Mouse (Mus musculus) kidney, postnatal 25 days (tissue): Measurements from ENCODE around the gene Glul.

Experiments used
- DNase-seq, 2 experiments: peaks; one replicate each; pipeline ENCODE4 v3.0.0; 2021; ENCODE audit warnings: mixed read lengths in 2 of 2

Gene Glul

DNA sequence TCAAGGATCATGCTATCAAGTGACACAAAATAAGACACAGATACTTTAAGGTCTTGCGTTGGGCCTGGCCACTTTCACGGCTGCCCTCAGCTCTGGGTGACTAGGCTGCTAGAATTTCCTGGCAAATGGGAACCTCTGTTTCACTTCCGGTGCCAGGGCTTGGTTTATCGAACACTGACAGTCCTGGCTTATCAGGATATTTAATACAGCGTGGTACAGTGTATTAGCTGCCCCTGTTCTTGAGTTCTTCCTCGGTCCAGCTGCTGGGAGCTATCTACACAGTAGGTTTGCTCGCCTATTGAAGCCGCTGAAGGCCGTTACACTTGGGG is 10.2 kb downstream of the Glul start:
- peak in 1 of 2 experiments; percentile 7 for DNase-seq

DNA sequence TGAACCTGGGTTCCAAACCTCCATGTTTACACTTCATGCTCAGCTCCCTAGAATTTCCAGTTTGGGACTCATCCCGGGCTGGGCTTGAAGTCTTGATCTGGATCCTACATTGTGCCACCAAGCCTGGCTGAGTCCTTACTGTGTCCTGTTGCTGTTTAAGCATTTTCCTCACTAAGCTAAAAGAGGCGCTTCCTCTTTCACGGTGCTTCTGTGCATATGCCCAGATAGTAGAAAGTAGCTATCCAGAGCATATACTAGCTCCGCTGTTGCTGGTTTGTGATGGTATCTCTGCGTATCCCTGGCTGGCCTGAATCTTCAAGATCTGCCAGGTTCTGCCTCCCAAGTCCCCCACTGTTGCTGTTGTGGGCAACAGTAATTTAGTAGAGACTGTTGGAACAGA is 10.7 kb downstream of the Glul start:
- peak in 1 of 2 experiments; percentile 9 for DNase-seq

DNA sequence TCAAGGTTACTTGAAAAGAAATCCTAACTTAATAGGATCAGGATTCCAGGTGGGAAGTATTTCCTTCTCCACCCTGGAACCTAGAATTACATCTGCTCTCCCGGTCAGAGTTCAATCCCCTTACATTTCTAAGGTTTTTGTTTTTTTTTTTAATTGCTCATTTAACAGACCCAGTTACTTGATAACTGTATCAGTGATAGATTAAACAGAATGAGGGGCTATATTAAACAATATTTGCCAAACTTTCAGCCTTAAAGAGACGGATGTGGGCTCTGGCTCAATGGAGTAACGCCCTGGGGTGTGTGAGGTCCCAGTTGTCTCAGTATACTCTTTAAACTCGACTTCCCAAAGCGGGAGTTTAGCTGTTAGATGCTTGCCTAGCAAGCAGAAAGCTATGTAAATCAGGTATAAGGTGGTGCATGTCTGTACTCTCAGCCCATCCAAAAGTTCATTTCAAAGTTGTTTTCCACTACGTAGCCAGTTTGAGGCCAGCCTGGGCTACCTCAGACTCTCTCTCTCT is 11.6 kb downstream of the Glul start:
- DNase-seq, result peak in 1 of 2 experiments; percentile 10

DNA sequence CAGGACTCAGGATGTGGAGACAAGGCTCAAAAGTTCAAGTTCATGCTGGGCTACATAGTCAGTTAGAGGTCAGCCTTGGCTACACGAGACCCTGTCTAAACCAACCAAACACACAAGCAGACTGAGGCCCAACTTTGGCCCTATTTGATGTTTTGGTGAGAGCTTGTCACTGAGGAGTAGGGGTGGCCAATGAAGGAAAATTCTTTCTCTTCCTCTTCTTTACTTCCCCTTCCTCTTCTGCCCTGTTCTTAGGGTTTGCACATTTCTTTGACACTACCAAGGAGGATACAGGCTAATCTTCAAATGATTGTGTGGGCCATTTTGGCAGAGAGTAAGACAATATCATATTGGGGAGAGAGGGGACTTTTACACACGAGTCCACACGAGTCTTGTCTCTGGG is 14.1 kb downstream of the Glul start:
- DNase-seq, result no peak

DNA sequence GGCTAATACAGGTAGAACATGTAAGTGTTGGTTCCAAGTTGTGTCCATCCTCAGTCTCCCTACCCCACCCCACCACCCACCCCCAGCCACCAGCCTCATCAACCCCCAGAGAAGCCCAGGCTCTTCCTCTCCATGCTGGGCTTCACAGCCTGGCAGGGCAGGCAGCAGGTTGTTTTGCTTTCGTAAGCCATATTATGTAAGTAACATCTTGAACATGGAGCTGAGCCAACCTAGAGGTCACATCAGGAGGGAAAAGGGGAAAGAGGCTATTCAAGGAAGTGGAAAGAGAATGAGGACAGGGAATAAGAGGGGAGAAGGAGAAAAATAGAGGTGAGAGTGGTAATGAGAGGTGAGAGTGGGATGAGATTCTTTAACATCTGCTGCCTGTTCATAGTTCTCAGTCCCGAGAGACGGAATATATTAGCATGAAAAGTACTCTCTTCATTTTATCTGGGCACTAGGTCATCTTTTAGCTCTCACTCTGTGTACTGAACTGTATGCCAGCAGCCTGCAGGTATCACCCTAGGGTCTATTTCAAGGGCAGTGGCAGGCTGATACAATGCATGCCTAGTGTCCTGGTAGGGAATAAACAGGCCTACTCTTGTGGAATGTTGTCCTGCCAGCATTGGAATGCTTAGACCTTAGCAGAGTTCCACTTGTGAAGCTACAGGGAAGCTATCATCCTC is 18.9 kb downstream of the Glul start:
- DNase-seq, result peak; percentile 48 to 76

DNA sequence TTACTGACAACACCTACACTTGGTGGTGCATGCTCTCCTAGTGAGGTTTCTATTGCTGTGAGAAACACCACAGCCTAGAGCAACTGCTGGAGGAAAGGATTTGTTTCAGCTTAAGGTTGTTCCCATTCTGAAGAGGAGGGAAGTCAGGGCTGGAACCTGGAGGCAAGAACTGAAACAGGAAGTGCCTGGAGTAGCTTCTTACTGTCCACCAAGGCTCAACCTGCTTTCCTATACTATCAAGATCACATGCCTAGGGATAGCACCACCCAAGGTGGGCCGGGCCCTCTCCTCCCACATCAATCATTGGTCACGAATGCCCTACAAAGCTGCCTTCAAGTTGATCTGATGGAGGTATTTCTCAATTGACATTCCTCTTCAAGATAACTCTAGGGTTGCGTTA is 21.9 kb downstream of the Glul start:
- DNase-seq, result no peak

DNA sequence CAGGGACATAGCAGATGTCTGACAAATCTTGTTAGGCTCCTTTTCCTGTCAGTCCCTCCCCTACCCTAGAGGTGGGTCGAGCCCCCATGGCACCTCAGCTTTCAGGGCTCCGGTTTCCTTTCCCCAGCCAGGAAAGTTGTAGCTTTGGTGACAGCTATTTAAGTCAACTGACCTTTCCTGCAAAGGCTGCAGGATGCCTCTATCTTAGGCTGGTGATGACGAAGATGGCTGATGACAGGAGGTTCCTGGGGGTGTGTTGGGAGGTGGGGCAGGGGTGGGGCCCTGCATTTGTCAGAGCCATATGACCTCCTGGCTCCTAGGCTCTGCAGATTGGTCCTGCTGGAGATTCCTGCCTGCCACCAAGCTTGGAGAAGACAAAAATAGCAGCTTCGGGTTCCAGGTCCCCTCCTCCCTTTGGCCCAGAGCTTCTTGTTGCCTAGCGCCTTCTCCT is 22.9 kb downstream of the Glul start:
- DNase-seq, result no peak

DNA sequence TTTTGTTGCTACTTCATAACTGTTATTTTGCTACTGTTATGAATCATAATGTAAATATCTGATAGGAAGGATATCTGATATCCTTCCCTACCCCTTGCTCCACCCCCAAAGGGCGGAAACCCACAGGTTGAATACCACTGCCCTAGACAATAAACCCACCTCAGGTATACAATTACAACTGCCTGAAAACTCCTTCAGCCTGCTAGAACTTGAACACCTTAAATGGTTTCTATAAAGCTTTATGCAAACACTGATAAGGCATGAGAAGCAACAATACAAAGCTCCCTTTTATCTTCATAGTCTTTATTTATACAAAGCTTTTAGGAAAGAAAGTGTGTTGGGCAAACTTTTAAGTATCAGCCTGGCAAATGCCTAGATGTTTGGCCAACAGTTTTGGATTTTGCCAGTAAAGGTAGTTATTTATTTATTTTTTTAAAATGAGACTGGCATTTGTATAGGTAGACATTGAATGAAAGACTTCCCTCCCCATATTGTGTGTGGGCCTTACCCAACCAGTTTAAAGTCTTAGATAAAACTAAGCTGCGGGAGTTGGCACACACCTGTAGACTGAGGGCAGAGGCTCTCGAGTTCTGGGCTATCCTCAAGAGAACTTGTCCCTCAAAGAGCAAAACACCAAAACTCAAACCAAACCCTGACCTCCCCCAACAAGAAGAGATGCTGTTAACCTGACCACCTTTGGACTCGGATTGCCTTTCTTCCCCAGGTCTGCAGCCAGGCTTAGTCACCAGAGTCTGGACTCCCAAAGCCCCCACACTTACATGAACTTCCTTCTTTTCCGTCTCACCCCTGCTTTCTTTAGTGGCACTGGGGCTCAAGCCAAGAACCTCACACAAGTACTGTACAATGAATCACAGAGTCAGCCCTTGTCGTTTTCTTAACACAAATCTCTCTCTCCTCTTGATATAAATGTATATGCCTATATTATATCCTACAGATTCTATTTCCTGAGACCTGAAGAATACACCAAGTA is 24.9 kb downstream of the Glul start:
- DNase-seq, result no peak

DNA sequence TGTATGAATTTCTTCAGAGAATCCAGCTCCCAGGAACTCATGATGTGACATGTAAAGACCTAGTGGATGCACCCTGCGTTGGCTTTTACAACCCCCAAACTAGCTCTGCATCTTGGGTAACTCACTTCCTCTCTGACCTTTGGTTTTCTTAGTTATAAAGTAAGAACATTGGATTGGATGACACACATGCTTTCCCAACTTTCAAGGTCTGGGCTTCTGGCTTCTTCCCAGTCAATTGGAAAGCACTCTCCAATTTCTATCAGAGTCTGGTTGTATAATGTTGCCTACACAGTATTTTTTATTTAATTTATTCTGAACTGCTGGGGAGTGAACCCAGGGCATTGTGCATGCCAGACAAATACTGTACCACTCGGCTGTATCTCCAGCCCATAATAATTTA is 30.7 kb downstream of the Glul start:
- no peak for DNase-seq

DNA sequence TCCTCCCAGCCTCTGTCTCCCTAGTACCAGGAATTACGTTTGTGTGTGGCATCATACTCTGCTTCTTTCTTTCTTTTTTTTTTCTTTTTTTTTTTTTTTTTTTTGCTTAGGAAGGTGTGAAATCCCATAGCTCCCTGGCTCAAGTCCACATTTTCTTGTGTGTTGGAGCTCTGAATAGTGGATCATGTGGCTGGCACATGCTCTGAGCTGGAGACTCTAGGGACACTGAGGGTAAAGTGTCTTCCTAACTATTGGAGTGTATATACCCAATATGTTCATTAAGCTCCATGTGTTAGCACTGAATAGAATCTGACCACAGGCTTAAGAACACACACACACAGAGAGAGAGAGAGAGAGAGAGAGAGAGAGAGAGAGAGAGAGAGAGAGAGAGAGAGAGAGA is 34.0 kb downstream of the Glul start:
- no peak for DNase-seq

DNA sequence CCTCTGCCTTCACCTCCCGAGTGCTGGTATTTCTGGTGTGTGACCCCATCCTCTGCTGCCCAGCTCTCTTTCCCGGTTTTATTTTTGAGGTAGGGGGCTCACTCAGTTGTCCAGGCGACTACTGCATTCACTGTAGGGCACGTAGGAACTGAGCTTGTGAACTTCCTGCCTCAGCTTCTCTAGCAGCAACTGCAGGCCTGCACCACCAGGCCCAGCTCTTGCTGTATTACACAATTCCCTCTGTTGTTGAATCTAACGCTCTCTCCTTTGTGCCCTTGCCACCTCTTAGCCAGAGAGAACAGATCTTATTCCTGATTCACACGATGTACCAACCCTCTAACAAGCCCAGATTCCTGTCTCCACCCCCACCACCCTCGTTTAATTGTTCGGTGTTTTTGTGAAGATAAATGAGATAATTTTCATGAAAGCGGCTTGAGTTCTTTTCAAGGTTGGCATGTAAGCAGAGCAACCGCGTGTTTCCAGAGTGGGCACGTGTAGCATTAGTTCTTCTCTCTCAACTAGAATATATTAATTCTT is 36.2 kb downstream of the Glul start:
- DNase-seq, result no peak

DNA sequence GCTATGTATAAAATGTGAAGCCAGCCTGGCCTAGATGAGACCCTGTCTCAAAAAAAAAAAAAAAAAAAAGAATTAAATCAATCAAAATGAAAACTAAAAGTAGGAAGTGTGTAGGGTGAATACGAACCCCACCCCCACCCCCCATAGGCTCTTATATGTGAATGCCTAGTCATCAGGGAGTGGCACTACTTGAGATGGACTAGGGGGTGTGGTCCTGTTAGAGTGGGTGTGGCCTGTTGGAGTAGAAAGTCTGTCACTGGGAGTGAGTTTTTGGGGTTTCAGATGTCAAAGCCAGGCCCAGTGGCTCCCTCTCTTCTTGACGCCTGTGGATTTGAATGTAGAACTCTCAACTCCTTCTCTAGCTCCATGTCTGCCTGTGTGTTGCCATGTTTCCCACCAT is 37.3 kb downstream of the Glul start:
- DNase-seq, result no peak

DNA sequence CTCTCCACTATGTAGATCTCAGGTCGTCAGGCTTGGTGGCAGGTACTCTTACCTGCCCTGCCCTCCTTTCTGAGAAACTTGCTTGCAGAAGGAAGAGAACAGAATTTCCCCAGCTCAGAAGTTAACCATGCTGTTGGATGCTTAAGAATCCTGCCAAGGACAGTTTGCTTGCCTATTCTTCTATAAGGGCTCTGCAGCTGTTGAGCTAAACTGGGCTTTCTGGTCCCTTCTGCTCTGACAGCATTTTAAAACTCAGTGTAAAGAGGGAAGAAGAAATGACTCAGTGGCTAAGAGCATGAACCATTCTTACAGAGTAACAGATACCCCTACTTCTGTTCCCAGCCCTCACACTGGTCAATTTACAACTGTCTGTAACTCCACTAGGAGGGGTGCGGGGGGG is 41.2 kb downstream of the Glul start:
- no peak for DNase-seq

DNA sequence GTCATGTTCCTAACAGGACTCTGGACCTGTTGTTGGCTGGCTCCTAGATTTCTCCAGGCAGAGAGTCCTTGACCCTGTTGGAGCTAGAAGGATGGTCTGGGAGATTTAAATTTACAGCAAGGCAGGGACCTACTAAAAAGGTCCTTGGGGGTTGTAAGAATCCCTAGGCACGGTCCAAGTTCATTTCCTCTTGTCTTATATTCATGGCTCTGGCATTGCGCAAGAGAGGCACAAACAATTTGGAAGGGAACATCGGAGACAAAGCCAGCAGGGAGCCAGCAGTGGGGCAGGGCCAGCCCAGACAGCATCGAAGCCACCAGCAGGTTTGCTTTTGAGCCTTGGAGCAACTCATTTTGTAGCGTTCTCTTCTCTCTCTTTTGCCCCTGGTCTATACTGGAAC is 45.4 kb downstream of the Glul start:
- no peak for DNase-seq

DNA sequence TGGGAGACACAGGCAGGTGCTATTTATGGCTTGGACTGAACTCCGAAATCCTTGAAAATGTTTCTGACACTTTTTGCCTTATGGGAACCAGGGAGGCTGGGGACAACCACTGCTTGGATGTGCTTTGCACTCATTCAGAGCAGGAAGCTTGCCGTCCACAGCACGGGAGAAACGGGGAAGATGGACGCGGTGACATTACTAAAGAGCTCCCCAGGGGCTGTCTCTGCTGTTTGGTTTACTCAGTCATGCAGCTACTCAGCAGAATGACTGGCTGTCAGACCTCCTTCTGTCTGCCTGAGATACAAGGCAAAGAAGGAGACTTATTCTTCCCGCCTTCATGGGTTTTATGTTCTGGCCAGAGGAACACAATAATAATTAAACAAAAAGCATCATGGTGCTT is 47.2 kb downstream of the Glul start:
- DNase-seq, result no peak

DNA sequence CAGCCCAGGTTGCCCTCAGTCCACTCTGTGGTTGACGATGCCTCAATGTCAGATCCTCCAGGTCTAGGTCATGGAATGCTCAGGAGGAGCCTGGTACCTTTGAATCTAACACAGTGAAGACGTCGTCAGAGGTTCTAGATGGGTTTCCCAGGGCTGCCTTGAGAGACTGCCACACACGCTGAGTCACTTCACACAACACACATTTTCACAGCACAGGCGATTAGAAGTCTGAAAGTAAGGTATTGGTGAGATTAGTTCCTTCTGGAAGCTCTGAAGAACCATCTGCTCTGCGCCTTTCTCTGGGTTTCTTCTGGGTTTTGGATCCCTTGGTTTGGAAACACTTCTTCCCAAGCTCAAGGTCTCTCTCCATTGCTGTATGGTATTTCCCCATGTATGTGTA is 48.1 kb downstream of the Glul start:
- no peak for DNase-seq

DNA sequence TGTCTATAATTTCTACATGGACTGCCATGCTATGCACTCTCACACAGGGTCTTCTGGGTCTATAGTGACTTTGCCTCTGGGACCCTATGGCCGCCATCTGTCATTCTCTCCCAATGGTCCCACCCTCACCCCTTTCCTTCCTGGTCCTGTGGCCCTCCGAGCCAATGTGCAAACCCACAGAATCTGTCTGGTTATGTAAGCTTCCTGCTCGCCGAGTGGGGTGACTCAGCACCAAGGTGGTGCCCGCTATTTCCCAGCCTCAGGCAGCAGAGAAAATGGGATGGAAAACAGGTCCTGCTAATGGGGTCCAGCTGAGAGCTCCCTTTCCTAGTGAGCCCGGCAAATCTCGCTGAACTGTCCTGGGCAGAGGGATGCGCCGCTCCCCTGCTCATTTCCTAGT is 53.5 kb downstream of the Glul start:
- DNase-seq, result no peak

DNA sequence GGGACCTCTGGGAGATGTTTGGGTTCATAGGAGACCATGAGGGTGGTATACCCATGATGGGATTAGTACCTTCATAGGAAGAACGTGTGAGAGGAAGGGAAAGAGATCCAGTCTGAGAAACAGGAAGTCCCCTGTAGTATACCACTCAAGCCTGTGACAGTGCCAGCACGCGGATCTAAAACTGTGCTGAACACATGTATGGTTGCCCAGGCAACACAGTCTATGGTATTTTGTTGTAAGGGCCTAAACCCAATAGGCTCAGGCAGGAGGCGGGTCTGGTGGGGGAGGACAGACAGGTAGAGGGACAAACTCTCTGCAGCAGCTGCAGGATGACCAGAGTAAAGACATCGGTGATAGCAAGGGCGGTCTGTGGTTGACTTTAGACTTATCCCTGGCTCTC is 54.1 kb downstream of the Glul start:
- DNase-seq, result no peak

DNA sequence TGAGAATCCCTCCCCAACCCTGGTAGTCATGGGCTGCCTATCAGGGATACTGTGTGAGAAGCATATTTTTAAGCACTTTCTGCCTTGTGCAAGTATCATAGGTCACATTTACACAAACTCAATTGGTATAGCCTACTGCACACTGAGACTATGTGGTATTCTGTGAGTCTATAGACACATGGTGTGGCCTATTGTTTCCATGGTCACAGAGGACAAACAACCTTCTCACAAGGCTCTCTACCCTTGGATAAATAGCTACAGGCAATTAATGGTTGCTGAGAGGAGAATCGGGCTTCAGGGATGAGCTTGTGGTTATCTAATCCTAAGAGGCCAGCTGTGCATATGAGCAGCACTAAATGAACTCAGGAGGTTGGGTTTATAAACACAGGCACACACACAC is 58.1 kb downstream of the Glul start:
- DNase-seq, result no peak
